Mouse (Mus musculus): ENCODE measurements around the gene Nmrk1.
A peak's percentile ranks its signal among the peaks of the same experiment; 100 is the strongest.
"Not testable (repeated sequence)": the region's sequence is repeated elsewhere in the genome, so short reads cannot be mapped to it uniquely, and the experiment has no call there.

Nmrk1 gene

DNA sequence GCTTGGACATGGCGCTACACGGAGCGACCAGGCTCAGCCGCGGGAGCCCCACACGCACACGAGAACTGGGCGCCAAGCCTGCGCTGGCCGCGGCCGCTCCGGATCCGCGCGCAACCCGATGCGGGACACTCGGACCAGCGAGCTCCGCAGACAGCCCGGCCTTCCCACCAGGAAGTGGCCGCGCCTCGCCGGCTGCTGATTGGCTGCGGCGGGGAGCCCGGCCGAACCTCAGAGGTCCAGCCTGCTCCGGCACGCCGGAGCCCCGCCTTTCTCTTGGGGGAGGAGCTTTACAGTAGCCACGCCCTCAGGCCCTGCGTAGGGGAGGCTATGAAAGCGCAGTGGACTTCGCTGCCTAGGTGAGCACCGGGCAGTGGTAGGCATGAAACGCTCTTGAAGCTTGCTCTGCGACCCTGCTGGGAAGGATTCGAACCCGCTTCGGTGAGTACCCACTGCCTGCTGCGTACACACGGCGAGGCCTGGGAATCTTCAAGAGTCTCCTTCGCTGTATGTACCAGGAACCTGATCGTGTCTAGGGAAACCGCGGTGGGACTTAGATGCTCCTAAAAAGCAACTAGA, at the start of gene Nmrk1, which contains the start of gene Ostf1:
Nmrk1 (plus strand) TSS at position 307 of the 576 bp plus-strand sequence.
Ostf1 (minus strand) TSS at position 180 of the 576 bp plus-strand sequence.
- DNase-seq (ENCODE audit: low spot score in 2 of 2) = peak; percentile 97 to 99

DNA sequence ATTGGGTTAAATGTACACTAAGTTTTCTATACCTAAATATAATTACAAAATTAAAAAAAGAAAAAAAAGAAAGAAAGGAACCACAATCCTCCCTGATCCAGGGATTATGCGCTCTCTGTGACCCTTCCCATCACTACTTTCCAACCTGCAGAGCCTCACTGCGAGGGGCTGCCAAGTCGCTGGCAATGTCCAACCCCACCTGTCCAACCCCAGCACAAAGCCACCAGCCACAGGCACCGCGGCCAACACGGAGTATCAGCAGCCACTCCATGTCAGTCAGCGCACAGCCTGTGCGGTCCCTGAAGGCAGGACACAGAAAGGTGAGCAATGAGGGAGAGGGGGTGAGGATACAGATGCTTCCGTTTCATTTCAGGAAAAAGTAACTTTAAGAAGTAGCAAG, 49.5 kb upstream of the Nmrk1 start:
- no peak for DNase-seq (ENCODE audit: low spot score in 2 of 2)

DNA sequence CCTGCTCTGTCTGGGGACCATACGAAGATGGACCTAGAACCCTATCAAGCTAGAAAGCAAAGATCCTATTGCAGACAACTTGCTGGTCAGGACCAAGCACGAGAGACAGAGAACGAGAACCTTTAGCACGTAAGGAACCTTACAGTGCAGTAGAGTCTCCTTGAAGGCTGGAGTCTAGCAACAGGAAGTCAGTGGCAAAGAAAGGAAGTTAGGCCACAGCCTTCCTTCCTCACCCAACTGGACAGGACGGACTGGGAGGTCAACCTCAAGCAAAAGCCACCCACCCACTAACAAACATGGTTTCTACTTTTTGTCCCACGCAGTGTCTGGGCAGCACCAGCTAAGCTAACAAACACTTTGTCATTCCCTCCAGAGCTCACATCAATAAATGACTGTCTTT, 48.9 kb upstream of the Nmrk1 start:
- DNase-seq (ENCODE audit: low spot score in 2 of 2) = no peak

DNA sequence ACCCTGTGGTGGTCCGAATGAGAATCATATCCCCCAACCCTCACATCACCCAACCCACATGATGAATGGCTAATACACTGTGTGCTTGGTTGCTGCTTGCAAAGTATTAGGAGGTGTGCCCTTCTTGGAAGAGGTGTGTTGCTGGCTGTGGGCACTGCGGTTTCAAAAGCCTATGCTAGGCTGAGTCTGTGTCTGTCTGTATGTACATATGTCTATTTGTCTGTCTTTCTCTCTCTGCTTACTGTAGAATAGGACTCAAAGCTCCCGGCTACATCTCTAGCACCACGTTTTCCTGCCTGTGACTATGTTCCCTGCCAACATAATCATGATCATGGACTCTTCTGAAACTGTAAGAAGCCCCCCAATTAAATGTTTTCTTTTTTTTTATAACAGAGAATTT, 48.0 kb upstream of the Nmrk1 start:
- DNase-seq (ENCODE audit: low spot score in 2 of 2) = no peak

DNA sequence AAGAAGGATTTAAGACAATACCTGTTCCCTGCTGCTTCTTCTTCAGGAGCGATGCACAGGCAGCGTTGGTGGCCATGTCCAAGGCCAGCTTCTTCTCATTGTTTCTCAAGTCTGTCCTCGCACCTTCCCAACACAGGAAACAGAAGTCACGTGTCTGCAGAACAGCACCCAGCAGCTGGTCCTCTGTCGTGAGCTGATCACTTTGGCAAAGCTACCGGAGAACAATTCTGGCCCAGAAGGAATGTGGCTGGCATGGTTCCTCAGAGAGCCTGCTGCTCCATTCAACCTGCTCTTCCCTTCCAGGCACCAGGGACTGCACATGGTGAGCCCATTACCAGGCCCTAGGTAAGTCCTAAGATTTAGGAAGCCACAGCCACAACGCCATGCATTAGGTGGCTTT, 47.1 kb upstream of the Nmrk1 start:
- no peak for DNase-seq (ENCODE audit: low spot score in 2 of 2)

DNA sequence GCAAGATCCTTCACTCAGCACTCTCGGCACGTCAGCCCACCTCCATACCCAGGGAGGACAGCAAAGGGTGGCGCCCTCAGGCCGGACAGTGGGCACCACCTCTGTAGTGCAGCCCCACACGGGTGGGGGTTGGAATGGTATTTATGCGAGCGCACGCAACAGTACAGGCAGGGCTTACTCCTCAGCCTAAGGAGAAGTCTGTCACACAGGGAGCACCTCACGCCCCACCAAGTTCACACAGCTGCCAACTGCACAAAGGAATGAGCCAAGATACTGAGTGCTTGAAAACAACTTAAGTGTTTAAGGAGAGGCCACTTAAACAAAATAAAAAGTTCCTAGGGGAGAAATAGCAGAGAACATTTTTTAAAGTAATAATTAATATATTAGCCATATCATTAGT, 44.6 kb upstream of the Nmrk1 start:
- DNase-seq (ENCODE audit: low spot score in 2 of 2) = no peak

DNA sequence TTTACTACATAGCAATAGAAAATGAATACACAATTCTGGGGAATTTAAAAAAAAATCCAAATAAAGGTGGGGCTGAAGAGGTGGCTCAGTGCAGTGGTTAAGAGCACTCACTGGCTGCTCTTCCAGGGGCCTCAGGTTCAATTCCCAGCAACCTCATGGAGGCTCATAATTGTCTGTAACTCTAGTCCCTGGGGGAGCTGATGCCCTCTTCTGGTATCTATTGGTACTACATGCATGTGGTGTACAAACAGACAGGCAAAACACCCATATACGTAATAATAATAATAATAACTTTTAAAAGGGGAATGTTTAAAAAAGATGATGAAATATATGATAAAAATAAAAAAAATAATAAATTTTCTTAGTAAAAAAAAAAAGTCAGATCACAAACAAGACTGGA, 43.5 kb upstream of the Nmrk1 start:
- DNase-seq (ENCODE audit: low spot score in 2 of 2) = no peak

DNA sequence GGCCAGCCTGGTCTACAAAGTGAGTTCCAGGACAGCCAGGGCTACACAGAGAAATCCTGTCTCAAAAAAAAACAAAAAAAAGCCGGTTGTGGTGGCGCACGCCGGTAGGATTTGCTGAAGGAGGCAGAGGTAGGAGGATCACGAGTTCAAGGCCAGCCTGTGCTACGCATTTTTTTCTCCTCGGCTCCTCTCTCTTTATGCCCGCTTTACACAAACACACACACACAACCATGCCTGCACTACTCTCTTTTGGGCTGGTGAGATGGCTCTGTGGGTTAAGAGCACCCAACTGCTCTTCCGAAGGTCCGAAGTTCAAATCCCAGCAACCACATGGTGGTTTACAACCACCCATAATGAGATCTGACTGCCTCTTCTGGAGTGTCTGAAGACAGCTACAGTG, 42.9 kb upstream of the Nmrk1 start:
- not testable (repeated sequence) for DNase-seq (ENCODE audit: low spot score in 2 of 2)

DNA sequence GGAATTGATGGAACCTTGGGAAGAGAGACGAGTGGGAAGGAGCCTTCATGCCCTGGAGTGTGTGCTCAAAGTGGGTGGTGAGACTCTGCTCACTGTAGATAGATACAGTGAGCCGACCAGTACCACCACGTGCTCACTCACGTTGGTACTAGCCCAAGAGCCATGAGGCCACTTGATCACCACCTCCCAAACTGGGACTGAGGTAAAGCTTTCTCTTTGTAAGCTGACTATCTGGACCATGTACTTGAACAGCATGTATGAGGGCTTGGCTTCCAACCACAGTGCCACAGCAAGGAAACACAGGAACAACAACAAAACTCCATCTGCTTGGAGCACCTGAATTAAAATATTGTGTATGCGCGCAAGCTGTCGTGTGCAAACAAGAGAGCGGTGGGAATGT, 42.5 kb upstream of the Nmrk1 start:
- DNase-seq (ENCODE audit: low spot score in 2 of 2) = no peak

DNA sequence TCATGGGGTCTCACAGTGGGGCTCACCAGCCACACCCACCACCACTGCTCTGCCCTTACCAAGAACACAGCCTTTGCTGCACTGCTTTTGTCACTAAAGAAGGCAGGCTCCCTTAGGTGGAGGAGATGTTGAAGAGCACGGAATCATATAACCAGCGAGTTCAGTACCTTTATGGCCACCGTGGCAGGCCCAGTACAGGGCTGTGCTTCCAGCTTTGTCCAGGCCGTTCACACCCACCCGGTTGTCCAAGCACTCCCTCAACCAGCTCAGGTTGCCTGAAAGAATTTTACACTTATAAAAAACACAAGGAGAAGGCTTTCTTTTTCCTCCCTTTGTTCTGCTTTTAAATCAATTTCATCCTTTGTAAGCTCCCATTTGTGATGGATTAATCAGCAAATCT, 41.5 kb upstream of the Nmrk1 start:
- no peak for DNase-seq (ENCODE audit: low spot score in 2 of 2)

DNA sequence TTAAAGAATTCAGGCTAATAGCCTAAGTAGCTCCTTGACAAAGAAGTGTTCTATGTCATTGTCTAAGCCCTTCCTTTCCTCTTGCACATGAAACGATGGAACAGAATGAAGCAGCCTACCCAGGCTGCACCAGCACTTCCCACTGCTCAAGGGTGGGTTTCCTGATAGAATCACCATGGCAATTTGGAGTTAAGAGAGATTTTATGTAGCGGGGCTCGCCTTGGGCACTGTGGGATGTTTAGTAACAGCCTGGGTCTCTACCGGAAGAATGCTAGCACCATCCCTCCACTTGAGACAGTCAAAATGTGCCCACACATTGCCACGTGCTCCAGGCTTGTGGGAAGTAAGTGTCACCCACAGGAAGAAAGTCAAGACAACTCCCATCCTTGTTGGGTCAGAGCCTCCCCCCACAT, 40.8 kb upstream of the Nmrk1 start:
- no peak for DNase-seq (ENCODE audit: low spot score in 2 of 2)

DNA sequence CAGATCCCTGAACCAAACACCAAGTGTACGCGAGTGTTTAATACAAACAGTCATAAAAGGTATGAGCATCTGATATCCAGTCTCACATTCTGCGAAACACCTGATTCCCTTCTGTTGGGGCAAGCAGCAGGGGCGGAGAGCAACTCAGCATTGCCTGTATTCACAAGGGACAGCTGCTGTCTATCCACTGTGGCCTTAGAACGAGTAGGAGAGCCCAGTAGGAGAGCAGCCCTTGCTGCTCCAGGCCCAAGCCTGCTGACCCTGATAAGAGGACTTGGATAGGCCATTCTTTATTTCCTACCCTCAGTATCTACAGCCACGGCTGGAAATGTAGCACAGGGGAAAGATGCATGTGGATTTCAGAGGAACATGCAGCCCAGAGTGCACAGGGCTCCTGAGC, 38.8 kb upstream of the Nmrk1 start:
- DNase-seq (ENCODE audit: low spot score in 2 of 2) = no peak

DNA sequence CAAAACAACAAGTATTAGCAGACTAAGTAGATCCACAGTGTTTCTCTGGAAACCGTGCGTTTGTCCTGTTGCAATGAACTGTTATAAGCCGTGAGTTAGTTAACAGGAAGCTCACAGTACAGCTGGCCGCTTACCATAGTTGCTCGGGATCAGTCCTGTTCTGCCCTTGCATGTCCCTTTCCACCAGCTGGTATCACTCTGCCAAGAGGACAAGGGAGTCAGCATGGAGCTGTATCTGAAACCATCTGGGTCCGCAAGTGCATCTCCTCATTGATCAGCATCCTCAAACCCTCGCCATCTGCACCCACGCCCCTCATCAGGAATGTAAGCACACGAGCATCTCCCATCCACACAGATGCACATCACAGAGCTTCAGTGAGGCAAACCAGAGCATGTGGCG, 38.0 kb upstream of the Nmrk1 start:
- DNase-seq (ENCODE audit: low spot score in 2 of 2) = no peak

DNA sequence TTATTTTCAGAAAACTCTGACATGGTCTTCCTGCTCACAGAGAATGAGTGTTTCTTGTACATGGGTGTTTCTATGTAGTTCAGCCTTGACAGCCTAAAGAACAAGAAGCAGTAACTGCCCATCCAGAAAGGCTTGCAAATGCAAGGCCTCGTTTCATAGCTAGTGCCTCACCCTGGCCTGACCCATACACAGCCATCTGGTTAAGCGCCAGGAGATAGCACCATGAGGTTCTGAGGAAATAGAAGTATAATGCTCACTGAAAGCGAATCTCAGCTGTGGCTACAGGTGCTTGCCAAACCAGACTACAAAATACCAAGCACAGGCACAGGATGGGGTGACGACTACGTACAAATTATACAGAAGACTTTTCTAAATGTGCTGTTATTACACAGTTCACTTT, 34.9 kb upstream of the Nmrk1 start:
- DNase-seq (ENCODE audit: low spot score in 2 of 2) = no peak

DNA sequence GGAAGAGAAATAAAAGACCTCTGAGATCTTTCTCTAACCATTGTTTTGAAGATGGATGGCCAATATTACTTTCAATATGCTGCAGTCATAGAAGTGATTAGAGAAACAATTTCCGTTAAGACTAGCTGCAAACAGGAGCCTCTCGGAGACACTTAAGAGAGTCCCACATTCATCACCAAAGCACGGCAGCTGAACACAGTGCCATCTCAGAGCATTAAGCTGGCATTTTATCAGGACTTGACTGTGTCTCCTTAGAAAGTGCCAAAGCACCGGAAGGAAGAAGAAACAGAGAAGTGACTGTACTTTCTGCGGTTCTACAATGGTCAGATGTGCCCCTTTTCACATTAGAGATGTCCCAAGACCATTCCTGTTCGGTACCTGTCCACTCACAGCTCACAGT, 34.0 kb upstream of the Nmrk1 start:
- no peak for DNase-seq (ENCODE audit: low spot score in 2 of 2)

DNA sequence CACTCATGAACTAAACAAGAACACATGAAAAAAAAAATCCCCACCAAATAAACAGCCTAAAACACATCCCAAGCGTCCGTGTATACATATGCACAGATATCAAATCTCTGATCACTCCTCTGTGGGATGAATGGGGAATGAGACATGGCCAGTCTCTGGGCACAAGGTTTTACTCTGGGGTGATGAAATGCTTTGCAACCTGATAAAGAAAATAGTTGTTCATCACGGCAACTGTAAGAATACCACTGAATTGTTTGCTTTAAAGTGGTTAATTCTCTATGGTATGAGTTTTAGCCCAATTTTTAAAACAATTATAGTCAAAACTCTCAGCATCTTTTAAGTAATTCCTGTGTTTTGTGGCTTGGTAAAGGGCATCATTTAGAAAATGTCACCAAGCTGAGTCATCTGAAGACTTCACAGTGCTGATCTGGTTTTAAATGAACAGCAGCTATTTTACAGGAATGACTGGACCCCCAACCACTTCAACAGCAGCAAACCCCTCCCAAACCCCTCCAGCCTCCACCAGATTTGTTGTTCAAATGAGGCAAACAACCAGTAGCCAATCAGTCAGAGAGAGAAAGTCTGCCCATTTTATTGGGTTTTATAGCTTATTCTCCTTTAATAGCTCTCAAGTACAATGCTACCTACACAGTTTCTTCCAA, 33.4 kb upstream of the Nmrk1 start:
- DNase-seq (ENCODE audit: low spot score in 2 of 2) = no peak

DNA sequence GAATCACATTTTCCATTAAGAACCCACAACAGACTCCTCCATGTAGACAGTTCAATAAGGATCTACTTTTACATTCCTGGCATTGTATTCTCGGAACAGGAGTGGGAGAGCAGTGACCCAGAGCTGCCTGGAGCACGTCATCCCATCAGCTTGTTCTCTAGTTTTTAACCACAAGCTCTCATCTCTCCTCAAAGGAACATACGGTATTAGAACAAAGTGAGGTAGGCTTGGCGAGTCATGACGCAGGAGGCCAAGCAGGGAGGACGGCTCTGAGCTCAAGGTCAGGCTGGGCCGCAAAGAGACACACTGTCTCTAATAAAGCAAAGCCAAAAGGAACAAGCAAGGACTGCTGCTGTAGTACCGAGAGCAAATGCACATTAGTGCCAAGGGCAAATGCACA, 32.7 kb upstream of the Nmrk1 start:
- no peak for DNase-seq (ENCODE audit: low spot score in 2 of 2)

DNA sequence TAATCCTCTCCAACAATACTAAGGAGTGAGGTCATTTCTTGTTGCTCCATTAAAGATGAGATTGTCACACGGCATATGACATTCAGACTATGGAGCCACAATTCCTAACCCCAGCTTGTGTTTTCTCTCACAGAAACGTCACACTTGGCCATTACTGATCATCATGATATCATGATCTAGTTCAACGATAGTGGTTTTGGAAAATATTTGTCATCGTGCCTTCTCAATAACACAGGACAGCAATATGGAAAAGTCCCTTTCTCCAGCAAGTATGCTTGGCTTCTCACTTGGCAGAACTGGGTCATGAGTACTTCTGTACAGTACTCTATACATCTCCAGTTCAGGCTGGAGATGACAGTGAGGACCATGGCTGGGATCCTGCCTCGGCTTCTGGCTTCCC, 32.1 kb upstream of the Nmrk1 start:
- no peak for DNase-seq (ENCODE audit: low spot score in 2 of 2)

DNA sequence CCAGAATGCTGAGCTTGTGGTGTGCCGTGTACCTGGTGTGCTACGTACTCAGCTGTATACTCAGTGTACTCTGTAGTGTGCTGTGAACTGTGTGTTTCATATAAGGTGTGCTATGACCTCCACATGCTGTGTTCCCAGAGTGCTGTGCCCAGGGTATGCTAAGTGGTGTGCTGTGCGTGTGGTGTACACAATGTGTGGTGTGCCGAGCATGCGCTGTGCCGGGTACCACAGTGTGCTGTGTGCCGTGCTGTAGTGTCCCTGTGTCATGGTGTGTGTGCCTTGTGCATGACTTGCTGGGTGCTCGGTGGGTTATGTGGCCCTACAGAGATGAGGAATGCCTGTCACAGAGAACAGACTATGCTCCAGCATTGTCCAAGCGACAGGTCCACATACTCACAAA, 31.1 kb upstream of the Nmrk1 start:
- no peak for DNase-seq (ENCODE audit: low spot score in 2 of 2)

DNA sequence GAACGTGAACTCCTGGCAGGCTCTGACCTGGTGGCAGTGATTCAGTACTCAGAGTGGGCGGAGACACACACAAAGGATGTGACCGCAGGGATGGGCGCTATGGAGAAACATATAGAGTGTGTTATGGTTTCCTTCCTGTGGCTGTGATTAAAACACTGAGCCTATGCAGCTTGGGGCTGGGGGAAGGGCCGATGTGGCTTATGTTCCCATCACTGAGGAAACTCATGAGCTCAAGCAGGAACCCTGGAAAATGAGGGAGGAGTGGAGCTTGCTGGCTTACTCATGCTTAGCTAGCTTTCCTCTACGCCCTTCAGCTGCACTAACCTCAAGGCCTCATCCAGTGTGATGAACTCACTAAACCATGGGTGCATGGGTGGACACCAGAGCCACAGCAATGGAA, 28.7 kb upstream of the Nmrk1 start:
- no peak for DNase-seq (ENCODE audit: low spot score in 2 of 2)

DNA sequence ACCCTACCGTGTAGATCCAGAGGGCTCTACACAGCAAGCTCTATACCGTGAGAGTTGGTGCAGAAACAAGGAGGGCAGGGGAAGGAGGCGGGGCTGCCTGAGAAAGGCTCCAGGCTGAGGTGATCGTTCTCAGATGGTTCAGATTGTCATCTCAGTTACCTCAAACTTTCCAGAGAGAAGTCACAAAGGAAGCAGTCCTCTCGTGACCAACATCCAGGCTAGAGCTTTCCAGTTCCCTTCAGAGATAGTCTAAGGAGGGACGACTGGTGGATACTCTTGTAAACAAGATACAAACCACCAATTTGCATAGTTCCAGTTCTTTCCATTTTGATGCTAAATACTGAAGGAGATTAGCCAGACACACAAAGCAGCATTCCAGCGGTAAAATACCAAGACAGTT, 23.8 kb upstream of the Nmrk1 start:
- no peak for DNase-seq (ENCODE audit: low spot score in 2 of 2)

DNA sequence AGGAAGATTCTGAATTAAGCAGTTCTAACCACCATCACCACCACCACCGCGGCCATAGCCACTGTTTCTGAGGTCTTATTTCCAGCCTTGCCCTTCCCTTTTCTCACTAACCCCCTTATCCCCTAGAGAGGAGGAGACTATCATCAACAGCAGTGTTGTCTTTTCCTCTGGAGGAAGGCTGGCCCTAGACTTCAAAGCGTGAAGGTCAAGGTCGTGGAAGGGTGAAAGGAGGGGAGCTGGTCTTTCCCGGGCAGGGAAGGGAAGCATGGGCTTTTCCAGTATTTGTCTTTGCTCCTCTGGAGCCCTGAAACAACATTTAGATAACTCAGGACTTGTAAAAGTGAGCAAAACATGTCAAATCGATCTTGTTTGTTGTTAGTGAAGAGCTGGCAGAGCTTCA, 22.8 kb upstream of the Nmrk1 start:
- DNase-seq (ENCODE audit: low spot score in 2 of 2) = no peak

DNA sequence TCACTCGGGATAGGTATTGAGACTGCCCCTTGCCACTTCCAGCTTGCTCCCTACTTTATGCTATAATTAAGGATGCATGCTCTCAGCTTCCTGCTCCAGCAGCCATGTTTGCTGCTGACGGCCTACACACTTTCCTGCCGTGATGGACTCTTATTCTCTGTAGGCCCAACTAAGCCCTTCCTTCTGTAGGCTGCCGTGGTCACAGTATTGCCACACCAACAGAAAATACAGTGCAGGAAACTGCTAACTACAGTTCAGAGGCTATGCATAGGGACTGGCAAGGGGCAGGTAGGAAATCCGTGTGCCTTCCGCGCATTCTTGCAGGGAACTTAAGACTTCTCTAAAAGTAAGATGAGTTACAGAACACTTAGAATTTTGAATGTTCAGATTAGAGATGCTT, 17.4 kb upstream of the Nmrk1 start:
- DNase-seq (ENCODE audit: low spot score in 2 of 2) = no peak

DNA sequence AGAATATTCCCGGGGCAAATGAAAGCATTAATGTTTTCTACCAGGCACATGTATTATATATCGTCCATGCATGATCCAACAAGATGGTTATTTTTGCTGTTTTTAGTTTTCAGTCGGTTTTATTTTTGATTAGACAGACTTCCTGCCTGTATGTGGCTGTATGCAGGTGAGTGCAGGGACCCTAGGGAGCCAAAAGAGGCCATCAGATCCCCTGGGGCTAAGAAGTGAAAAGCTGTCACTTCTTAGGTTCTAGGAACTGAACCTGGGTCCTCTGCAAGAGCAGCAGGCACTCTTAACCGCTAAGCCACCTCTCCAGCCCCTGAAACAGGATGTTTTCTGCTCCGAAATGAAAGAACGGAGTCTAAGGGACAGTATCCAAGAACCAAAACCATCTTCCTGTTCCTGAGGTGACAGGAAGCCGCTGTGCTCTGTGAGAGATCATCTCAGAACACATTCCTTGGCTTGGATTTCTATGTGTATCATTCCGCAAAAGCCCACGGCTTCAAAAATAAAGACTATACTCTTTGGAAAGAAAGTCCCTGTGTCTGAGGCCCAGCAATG, 16.0 kb upstream of the Nmrk1 start:
- no peak for DNase-seq (ENCODE audit: low spot score in 2 of 2)

All from urinary bladder, adult 18-20 months (tissue).